Mouse (Mus musculus): ENCODE results near the gene Pcnx2. TPM values are rescaled to one million over a fixed set of nuclear protein-coding genes. Genes with fewer than 3 reads are reported as not detected.

The Pcnx2 gene
- total and polyA plus RNA-seq, 3 experiments: 0.16 TPM; not detected in 2

- Histone ChIP-seq H3K4me3 (ENCODE audit: low read depth, low read length) (no peak overlapping the region), H3K36me3 (replicated peaks) (no peaks in the 10 kb centered on the region), H3K4me1 (ENCODE audit: insufficient read depth, low read depth, low read length) (no peaks in the 10 kb centered on the region), H3K9me3 (replicated peaks) (peaks cover 85% of the 10 kb centered on the region), H3K27me3 (ENCODE audit: insufficient read depth, low read length) (no peaks in the 10 kb centered on the region)
- DNase-seq (ENCODE audit: low spot score) (no peak), ATAC-seq (ENCODE audit: extremely low read depth, insufficient number of reproducible peaks, low FRiP score, poor library complexity, severe bottlenecking) (no peak)
- TF ChIP-seq CTCF (IDR thresholded peaks at IDR 0.05; ENCODE audit: low read depth, low read length) (no peak), GATA1 (IDR thresholded peaks at IDR 0.05; ENCODE audit: borderline replicate concordance, low read length) (no peak), POLR2AphosphoS5 (IDR thresholded peaks at IDR 0.05; ENCODE audit: insufficient replicate concordance, low read depth, low read length) (no peak), GATA2 (IDR thresholded peaks at IDR 0.05; ENCODE audit: borderline replicate concordance, low read depth, low read length) (no peak), TAL1 (conservative IDR thresholded peaks at IDR 0.05; ENCODE audit: low read depth, low read length) (no peak)
Observed at GRCm38 (mm10) chr8:125845281-125845680, 52.8 kb downstream of the Pcnx2 start.

GRCm38 (mm10) chr8:125843122-125843836 lies 54.8 kb downstream of the Pcnx2 start:
- no peak for TF ChIP-seq POLR2AphosphoS5 (IDR thresholded peaks at IDR 0.05; ENCODE audit: insufficient replicate concordance, low read depth, low read length)
- TF ChIP-seq CTCF (IDR thresholded peaks at IDR 0.05; ENCODE audit: low read depth, low read length): no peak
- no peak for TF ChIP-seq TAL1 (conservative IDR thresholded peaks at IDR 0.05; ENCODE audit: low read depth, low read length)
- TF ChIP-seq GATA1 (IDR thresholded peaks at IDR 0.05; ENCODE audit: borderline replicate concordance, low read length): no peak
- TF ChIP-seq GATA2 (IDR thresholded peaks at IDR 0.05; ENCODE audit: borderline replicate concordance, low read depth, low read length): no peak

GRCm38 (mm10) chr8:125842158-125842557 lies 56.0 kb downstream of the Pcnx2 start:
- ATAC-seq (ENCODE audit: extremely low read depth, insufficient number of reproducible peaks, low FRiP score, poor library complexity, severe bottlenecking): no peak
- no peak for DNase-seq (ENCODE audit: low spot score)
- H3K4me3 ChIP-seq (ENCODE audit: low read depth, low read length): no peak overlapping the region
- peaks cover 89% of the 10 kb centered on the region for H3K9me3 ChIP-seq (replicated peaks)
- H3K27me3 ChIP-seq (ENCODE audit: insufficient read depth, low read length): no peaks in the 10 kb centered on the region
- no peaks in the 10 kb centered on the region for H3K36me3 ChIP-seq (replicated peaks)
- H3K4me1 ChIP-seq (ENCODE audit: insufficient read depth, low read depth, low read length): no peaks in the 10 kb centered on the region
- no peak for TF ChIP-seq POLR2AphosphoS5 (IDR thresholded peaks at IDR 0.05; ENCODE audit: insufficient replicate concordance, low read depth, low read length)
- no peak for TF ChIP-seq GATA2 (IDR thresholded peaks at IDR 0.05; ENCODE audit: borderline replicate concordance, low read depth, low read length)
- no peak for TF ChIP-seq TAL1 (conservative IDR thresholded peaks at IDR 0.05; ENCODE audit: low read depth, low read length)
- TF ChIP-seq GATA1 (IDR thresholded peaks at IDR 0.05; ENCODE audit: borderline replicate concordance, low read length): no peak
- no peak for TF ChIP-seq CTCF (IDR thresholded peaks at IDR 0.05; ENCODE audit: low read depth, low read length)

More at GRCm38 (mm10) chr8:125843122-125843836, 54.8 kb downstream of the Pcnx2 start:
- ATAC-seq (ENCODE audit: extremely low read depth, insufficient number of reproducible peaks, low FRiP score, poor library complexity, severe bottlenecking) (no peak), DNase-seq (ENCODE audit: low spot score) (no peak)
- Histone ChIP-seq H3K9me3 (replicated peaks) (peaks cover 86% of the 10 kb centered on the region), H3K4me3 (ENCODE audit: low read depth, low read length) (no peak overlapping the region), H3K27me3 (ENCODE audit: insufficient read depth, low read length) (no peaks in the 10 kb centered on the region), H3K4me1 (ENCODE audit: insufficient read depth, low read depth, low read length) (no peaks in the 10 kb centered on the region), H3K36me3 (replicated peaks) (no peaks in the 10 kb centered on the region)

GRCm38 (mm10) chr8:125824688-125825087 lies 73.4 kb downstream of the Pcnx2 start:
- ATAC-seq (ENCODE audit: extremely low read depth, insufficient number of reproducible peaks, low FRiP score, poor library complexity, severe bottlenecking) (no peak), DNase-seq (ENCODE audit: low spot score) (no peak)
- no peaks in the 10 kb centered on the region for H3K4me1 ChIP-seq (ENCODE audit: insufficient read depth, low read depth, low read length)
- H3K4me3 ChIP-seq (ENCODE audit: low read depth, low read length): no peak overlapping the region
- H3K27me3 ChIP-seq (ENCODE audit: insufficient read depth, low read length): no peaks in the 10 kb centered on the region
- TF ChIP-seq CTCF (IDR thresholded peaks at IDR 0.05; ENCODE audit: low read depth, low read length) (no peak), GATA2 (IDR thresholded peaks at IDR 0.05; ENCODE audit: borderline replicate concordance, low read depth, low read length) (no peak), TAL1 (conservative IDR thresholded peaks at IDR 0.05; ENCODE audit: low read depth, low read length) (no peak), POLR2AphosphoS5 (IDR thresholded peaks at IDR 0.05; ENCODE audit: insufficient replicate concordance, low read depth, low read length) (no peak), GATA1 (IDR thresholded peaks at IDR 0.05; ENCODE audit: borderline replicate concordance, low read length) (no peak)
- no peaks in the 10 kb centered on the region for H3K36me3 ChIP-seq (replicated peaks)
- peaks cover 87% of the 10 kb centered on the region for H3K9me3 ChIP-seq (replicated peaks)

GRCm38 (mm10) chr8:125823719-125824118 lies 74.4 kb downstream of the Pcnx2 start:
- no peaks in the 10 kb centered on the region for H3K4me1 ChIP-seq (ENCODE audit: insufficient read depth, low read depth, low read length)
- no peak for TF ChIP-seq GATA2 (IDR thresholded peaks at IDR 0.05; ENCODE audit: borderline replicate concordance, low read depth, low read length)
- no peak for TF ChIP-seq POLR2AphosphoS5 (IDR thresholded peaks at IDR 0.05; ENCODE audit: insufficient replicate concordance, low read depth, low read length)
- no peak for TF ChIP-seq CTCF (IDR thresholded peaks at IDR 0.05; ENCODE audit: low read depth, low read length)
- TF ChIP-seq GATA1 (IDR thresholded peaks at IDR 0.05; ENCODE audit: borderline replicate concordance, low read length): no peak
- H3K27me3 ChIP-seq (ENCODE audit: insufficient read depth, low read length): no peaks in the 10 kb centered on the region
- DNase-seq (ENCODE audit: low spot score): no peak
- no peak for ATAC-seq (ENCODE audit: extremely low read depth, insufficient number of reproducible peaks, low FRiP score, poor library complexity, severe bottlenecking)
- no peak overlapping the region for H3K4me3 ChIP-seq (ENCODE audit: low read depth, low read length)
- no peaks in the 10 kb centered on the region for H3K36me3 ChIP-seq (replicated peaks)
- peaks cover 86% of the 10 kb centered on the region for H3K9me3 ChIP-seq (replicated peaks)

- TF ChIP-seq GATA1 (IDR thresholded peaks at IDR 0.05; ENCODE audit: borderline replicate concordance, low read length) (no peak), CTCF (IDR thresholded peaks at IDR 0.05; ENCODE audit: low read depth, low read length) (no peak), POLR2AphosphoS5 (IDR thresholded peaks at IDR 0.05; ENCODE audit: insufficient replicate concordance, low read depth, low read length) (no peak)
- H3K4me1 ChIP-seq (ENCODE audit: insufficient read depth, low read depth, low read length): no peaks in the 10 kb centered on the region
- no peaks in the 10 kb centered on the region for H3K27me3 ChIP-seq (ENCODE audit: insufficient read depth, low read length)
Observed at GRCm38 (mm10) chr8:125822065-125822464, 76.1 kb downstream of the Pcnx2 start.

More at GRCm38 (mm10) chr8:125822065-125822464, 76.1 kb downstream of the Pcnx2 start:
- H3K36me3 ChIP-seq (replicated peaks): no peaks in the 10 kb centered on the region
- ATAC-seq (ENCODE audit: extremely low read depth, insufficient number of reproducible peaks, low FRiP score, poor library complexity, severe bottlenecking): no peak
- DNase-seq (ENCODE audit: low spot score): no peak
- no peak overlapping the region for H3K4me3 ChIP-seq (ENCODE audit: low read depth, low read length)
- peaks cover 85% of the 10 kb centered on the region for H3K9me3 ChIP-seq (replicated peaks)

Data from G1E (cell line).